Mouse (Mus musculus) kidney, embryonic 14.5 days (tissue): ENCODE measurements at regions not wholly inside any gene's neighbourhood (a gene's known extent, or its start where the extent isn't known, plus 50 kb on each side); places are given as distances from the start of the nearest gene placed in this dataset.

Experiments used
- ATAC-seq: fragments of 200-750 bp; cut with Nextera tagmentation; 2 replicates; pipeline ENCODE4 v1.8.0; 2017; ENCODE audit warnings: moderate number of reproducible peaks, mild to moderate bottlenecking, moderate TSS enrichment, moderate library complexity; ENCODE audit not compliant: low FRiP score, low TSS enrichment
- H3K27ac ChIP-seq: fragments of 300-500 bp; sonication (generic); 2 replicates; pipeline ENCODE4 v1.5.1; 2014; ENCODE audit warnings: low read depth, mild to moderate bottlenecking, low read length, moderate library complexity, mixed read lengths
- H3K27me3 ChIP-seq: fragments of 300-500 bp; sonication (generic); 2 replicates; pipeline ENCODE4 v1.6.1; 2014; ENCODE audit warnings: mild to moderate bottlenecking, low read length; ENCODE audit not compliant: control insufficient read depth, insufficient read depth
- H3K36me3 ChIP-seq: fragments of 300-500 bp; sonication (generic); 2 replicates; pipeline ENCODE4 v1.6.1; 2014; ENCODE audit warnings: low read length, mixed read lengths; ENCODE audit not compliant: control insufficient read depth, insufficient read depth
- H3K4me1 ChIP-seq: fragments of 300-500 bp; sonication (generic); 2 replicates; pipeline ENCODE4 v1.6.1; 2014; ENCODE audit warnings: low read length, mixed read lengths; ENCODE audit not compliant: control insufficient read depth, insufficient read depth
- H3K4me2 ChIP-seq: fragments of 300-500 bp; sonication (generic); replicated peaks from 2 replicates; pipeline ENCODE4 v1.6.1; 2014; ENCODE audit warnings: low read depth, mild to moderate bottlenecking, low read length
- H3K4me3 ChIP-seq: fragments of 300-500 bp; sonication (generic); 2 replicates; pipeline ENCODE4 v1.5.1; 2014; ENCODE audit warnings: mild to moderate bottlenecking, low read length
- H3K9ac ChIP-seq: fragments of 300-500 bp; sonication (generic); 2 replicates; pipeline ENCODE4 v1.6.1; 2014; ENCODE audit warnings: low read depth, mild to moderate bottlenecking, low read length, moderate library complexity
- H3K9me3 ChIP-seq: fragments of 300-500 bp; sonication (generic); 2 replicates; pipeline ENCODE4 v1.6.1; 2016; ENCODE audit warnings: low read length; ENCODE audit not compliant: control insufficient read depth
- WGBS: fragments of 180-500 bp; shearing (Covaris S2); extraction: QIAGEN DNeasy Blood & Tissue Kit; methylation state at CpG from one replicate; pipeline ENCODE4 v1.1.7; 2014; 5-methylcytosine and 5-hydroxymethylcytosine counted together

DNA sequence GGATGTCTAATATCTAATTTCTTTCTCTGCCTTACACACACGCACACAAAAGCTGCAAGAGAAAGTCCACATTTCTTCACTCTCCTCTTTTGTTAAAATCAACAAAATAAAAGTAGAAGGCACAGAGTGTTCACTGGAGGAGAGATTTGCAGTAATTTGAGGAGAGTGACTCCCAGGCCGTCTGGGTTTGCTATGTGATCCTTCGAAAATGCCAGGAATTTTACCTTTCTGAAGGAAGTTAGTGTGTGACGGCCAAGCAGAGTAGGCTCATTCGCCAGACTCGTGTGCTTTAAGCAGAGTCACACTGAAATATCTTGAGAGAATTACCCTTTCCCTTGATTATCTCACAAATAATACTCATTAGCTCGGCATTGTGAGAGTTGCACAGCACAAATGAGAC is 216.0 kb downstream of the Rnd3 start:
- Histone ChIP-seq H3K27ac (no peak overlapping the region), H3K36me3 (no peaks in the 10 kb centered on the region)
- no peak for ATAC-seq

DNA sequence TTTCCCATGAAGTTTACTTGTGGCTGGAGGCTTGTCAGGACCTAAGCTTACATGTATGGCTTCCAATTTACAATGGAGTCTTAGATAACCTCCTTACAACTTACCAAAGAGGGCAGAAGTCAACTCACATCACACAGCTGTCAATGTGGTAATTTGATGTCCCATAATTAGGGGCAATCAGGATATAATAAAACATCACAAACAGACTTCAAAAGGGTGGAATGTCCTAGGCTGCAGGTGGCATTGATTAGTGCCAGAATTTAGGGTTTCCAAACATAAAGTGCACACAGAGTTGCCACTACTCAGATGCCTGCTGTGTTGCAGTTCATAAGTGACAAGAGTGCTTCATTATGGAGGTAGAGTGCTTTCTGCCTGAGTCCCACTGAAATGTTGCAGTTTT is 227.9 kb downstream of the Rnd3 start:
- Histone ChIP-seq H3K4me3 (no peak overlapping the region), H3K27me3 (no peaks in the 10 kb centered on the region), H3K9ac (no peak overlapping the region), H3K4me1 (no peaks in the 10 kb centered on the region), H3K9me3 (no peaks in the 10 kb centered on the region), H3K27ac (no peak overlapping the region), H3K36me3 (no peaks in the 10 kb centered on the region), H3K4me2 (no peak overlapping the region)
- ATAC-seq: no peak

More for the DNA sequence above, 216.0 kb downstream of the Rnd3 start:
- 34% methylated on average over 7 of the region's 7 CpGs for WGBS
- Histone ChIP-seq H3K9ac (no peak overlapping the region), H3K4me3 (no peak overlapping the region), H3K4me1 (no peaks in the 10 kb centered on the region), H3K27me3 (no peaks in the 10 kb centered on the region), H3K9me3 (no peaks in the 10 kb centered on the region), H3K4me2 (no peak overlapping the region)

DNA sequence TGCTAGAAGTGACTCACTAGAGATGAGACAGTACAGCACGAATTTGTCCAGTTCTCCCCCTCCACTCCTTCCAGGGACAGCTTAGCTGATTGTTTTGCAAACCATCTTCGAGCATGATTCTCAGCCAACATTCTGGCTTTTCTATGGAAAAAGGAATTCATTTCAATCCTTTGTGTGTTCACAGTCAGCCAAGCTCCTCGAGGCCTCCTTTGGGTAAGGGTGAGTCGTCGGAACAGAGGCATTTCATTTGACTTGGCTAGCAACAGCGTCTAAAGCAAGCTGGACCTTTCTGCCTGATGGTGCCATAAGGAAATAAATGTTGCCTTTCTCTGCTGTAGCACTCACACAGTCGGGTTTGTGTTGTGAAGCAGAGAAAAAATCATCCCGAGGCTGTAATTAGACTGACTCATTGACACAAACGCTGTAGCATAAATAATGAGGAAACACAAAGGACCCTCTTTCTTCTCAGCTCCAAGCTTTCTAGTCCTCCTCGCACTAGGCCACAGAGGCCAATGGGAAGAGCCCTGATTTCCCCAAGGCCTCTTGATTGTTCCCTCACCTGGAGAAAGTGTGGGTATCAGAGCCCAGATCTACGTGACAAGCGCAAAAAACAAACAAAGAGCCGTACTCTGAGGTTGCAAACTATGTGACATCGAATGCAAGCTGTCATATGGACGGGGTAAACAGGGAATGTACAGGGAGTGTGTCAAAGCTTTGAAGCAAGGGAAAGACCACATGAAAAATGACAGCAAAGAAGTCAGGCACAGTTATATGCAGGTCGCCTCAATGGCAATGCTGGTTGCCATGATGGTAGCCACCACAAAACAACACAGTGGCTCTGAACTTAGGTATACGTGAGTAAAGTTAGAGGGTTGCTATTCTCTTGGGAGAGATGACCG is 232.3 kb downstream of the Rnd3 start:
- no peak for ATAC-seq
- H3K27me3 ChIP-seq: no peaks in the 10 kb centered on the region
- WGBS: 62% methylated on average over 18 of the region's 18 CpGs
- no peaks in the 10 kb centered on the region for H3K9me3 ChIP-seq
- no peak overlapping the region for H3K4me2 ChIP-seq
- no peaks in the 10 kb centered on the region for H3K36me3 ChIP-seq
- H3K4me1 ChIP-seq: no peaks in the 10 kb centered on the region
- H3K27ac ChIP-seq: no peak overlapping the region
- no peak overlapping the region for H3K4me3 ChIP-seq
- H3K9ac ChIP-seq: no peak overlapping the region

DNA sequence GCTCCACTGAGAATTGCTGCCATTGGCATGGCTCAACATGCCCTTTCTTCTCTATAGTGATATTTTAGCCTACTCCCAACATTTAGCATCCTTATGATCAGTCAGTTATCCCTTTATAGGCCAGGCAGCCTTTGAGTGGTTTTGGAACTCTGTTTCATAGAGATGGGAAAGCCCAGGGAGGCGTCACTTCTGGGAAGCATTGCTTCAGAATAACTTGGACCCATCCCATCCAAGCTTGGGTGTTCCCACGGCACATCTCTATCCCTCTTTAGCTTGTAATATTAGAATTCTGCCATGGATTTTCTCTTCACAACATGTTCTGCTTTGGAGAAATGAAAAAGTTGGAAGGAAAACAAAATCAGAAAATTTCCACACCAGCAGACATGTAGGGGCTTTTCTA is 233.8 kb downstream of the Rnd3 start:
- Histone ChIP-seq H3K27me3 (no peaks in the 10 kb centered on the region), H3K27ac (no peak overlapping the region), H3K4me1 (no peaks in the 10 kb centered on the region), H3K4me3 (no peak overlapping the region), H3K9ac (no peak overlapping the region), H3K9me3 (no peaks in the 10 kb centered on the region), H3K4me2 (no peak overlapping the region), H3K36me3 (no peaks in the 10 kb centered on the region)
- 88% methylated on average over 2 of the region's 2 CpGs for WGBS
- ATAC-seq: no peak

DNA sequence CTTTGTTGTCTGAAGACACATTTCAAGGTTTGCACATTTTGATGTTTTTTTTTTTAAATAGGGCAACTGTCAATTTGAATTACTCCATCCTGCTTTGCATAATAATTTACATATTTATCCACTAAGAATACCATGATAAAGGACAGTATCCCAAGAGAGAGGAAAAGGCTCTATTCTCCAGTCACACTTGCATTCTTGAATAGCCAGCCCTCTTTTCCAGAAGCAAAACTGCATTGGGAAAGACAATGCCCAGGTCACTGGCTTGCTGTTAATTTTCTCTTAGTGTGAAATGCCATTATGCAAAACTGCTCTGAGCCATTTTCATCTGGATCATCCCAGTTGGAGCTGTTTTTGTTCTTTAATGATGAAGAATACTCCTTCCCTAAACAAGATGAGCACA is 234.7 kb downstream of the Rnd3 start:
- no peaks in the 10 kb centered on the region for H3K27me3 ChIP-seq
- H3K4me3 ChIP-seq: no peak overlapping the region
- H3K4me1 ChIP-seq: no peaks in the 10 kb centered on the region
- H3K27ac ChIP-seq: no peak overlapping the region
- H3K36me3 ChIP-seq: no peaks in the 10 kb centered on the region
- H3K4me2 ChIP-seq: no peak overlapping the region
- H3K9ac ChIP-seq: no peak overlapping the region
- H3K9me3 ChIP-seq: no peaks in the 10 kb centered on the region
- ATAC-seq: no peak

GRCm38 (mm10) chr2:50908762-50909161 is 240.1 kb downstream of the Rnd3 start:
- ATAC-seq: no peak
- Histone ChIP-seq H3K4me2 (no peak overlapping the region), H3K4me1 (no peaks in the 10 kb centered on the region), H3K9ac (no peak overlapping the region), H3K4me3 (no peak overlapping the region), H3K27ac (no peak overlapping the region), H3K9me3 (no peaks in the 10 kb centered on the region), H3K36me3 (no peaks in the 10 kb centered on the region), H3K27me3 (no peaks in the 10 kb centered on the region)
- WGBS: 87% methylated on average over 3 of the region's 3 CpGs

DNA sequence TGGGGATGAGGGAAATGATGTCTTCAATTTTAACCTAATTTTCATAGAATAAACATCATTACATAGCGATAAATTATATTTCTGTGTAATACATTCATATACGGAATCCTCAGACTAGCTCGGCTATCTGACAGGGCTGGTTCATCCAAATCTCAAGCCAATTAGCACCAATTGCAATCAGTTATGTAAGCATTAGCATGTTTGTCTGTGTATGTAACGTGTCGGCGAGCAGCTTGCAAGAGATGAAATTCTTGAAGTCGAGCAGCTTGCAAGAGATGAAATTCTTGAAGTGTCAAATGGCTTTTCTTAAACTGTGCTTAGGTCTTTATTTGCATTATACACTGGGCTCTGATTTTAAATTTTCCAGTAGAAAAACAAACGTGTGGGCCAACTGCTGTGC is 246.2 kb downstream of the Rnd3 start:
- Histone ChIP-seq H3K4me2 (no peak overlapping the region), H3K27ac (no peak overlapping the region), H3K9me3 (no peaks in the 10 kb centered on the region), H3K9ac (no peak overlapping the region), H3K36me3 (no peaks in the 10 kb centered on the region), H3K27me3 (no peaks in the 10 kb centered on the region), H3K4me1 (no peaks in the 10 kb centered on the region), H3K4me3 (no peak overlapping the region)
- WGBS: 81% methylated on average over 8 of the region's 8 CpGs
- ATAC-seq: no peak

- Histone ChIP-seq H3K27ac (no peak overlapping the region), H3K27me3 (no peaks in the 10 kb centered on the region), H3K9ac (no peak overlapping the region), H3K9me3 (no peaks in the 10 kb centered on the region), H3K36me3 (no peaks in the 10 kb centered on the region), H3K4me3 (no peak overlapping the region), H3K4me1 (no peaks in the 10 kb centered on the region), H3K4me2 (no peak overlapping the region)
- 82% methylated on average over 9 of the region's 9 CpGs for WGBS
- no peak for ATAC-seq
Observed at GRCm38 (mm10) chr2:50902220-50902619, 246.7 kb downstream of the Rnd3 start.

- Histone ChIP-seq H3K36me3 (no peaks in the 10 kb centered on the region), H3K4me2 (no peak overlapping the region), H3K27ac (no peak overlapping the region), H3K27me3 (no peaks in the 10 kb centered on the region), H3K4me1 (no peaks in the 10 kb centered on the region), H3K4me3 (no peak overlapping the region), H3K9ac (no peak overlapping the region), H3K9me3 (no peaks in the 10 kb centered on the region)
- ATAC-seq: no peak
- 84% methylated on average over 5 of the region's 5 CpGs for WGBS
Observed at GRCm38 (mm10) chr2:50888992-50889391, 259.9 kb downstream of the Rnd3 start.
